ENCODE assay signal across 9 mouse cellular contexts in the genomic region with DNA sequence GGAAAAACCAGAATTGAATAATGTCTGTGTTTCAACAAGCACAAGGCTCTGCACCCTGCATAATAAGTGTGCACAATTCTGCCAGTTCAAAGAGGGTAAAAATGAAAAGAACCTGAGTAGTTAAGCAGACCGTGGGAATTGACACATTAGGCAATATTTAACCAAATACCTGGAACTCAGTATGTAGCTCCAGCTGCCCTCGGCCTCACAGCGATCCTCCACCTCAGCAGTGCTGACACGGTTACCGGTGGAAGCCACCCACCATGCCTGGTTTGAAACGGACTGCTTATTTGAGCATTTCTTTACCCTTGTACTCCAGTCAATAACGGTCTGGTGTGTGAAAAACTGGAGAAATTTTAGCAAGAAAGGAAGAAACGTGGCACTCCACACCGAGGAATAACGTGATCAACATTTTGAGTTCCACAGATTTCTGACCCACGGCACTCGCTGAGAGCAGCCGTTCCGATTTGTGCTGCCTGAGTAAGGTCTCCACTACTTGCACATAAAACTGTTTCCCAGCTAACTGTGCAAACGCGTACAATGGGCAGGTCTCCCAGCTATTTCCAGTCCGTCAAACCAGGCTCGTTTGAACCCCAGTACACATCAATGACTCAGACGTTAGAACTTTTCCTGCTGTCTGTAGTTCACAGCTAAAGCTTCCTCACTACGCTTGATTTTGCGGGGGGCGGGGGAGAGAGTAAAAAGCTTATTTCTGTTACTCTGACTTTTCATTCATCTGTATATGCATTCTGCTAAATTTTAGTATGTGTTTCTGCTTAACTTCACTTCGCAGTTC. TPM values are rescaled to one million over a fixed set of nuclear protein-coding genes. Genes with fewer than 3 reads are reported as not detected.
DNase-seq lines count a peak whose midpoint lies in the region; ATAC-seq lines count a peak whose summit lies in the region.
"Had no signal": no experiment of that assay in that cellular context is flagged by ENCODE, and none has a peak within 500 bp of the region (broad histone marks: within the 10 kb centered on the region; RNA-seq: fewer than 3 reads in every experiment).

No protein-coding gene starts in this region.

- 14% methylated on average over 23 of the region's 23 CpGs for WGBS in hindbrain, embryonic 11.5 days
- 10% methylated on average over 23 of the region's 23 CpGs for WGBS in limb, embryonic 13.5 days
- WGBS in neural tube, embryonic 15.5 days, result 9% methylated on average over 23 of the region's 23 CpGs

- H3K9me3 ChIP-seq in hindbrain, embryonic 11.5 days (ENCODE audit: control insufficient read depth, low read length), result no peaks in the 10 kb centered on the region
- no peaks in the 10 kb centered on the region for H3K9me3 ChIP-seq in limb, embryonic 13.5 days
- H3K9me3 ChIP-seq in neural tube, embryonic 15.5 days (replicated peaks), result no peaks in the 10 kb centered on the region

- no peak overlapping the region for H3K27ac ChIP-seq in hindbrain, embryonic 11.5 days (ENCODE audit: low read depth, low read length)
- no peak overlapping the region for H3K27ac ChIP-seq in limb, embryonic 13.5 days
- no peak overlapping the region for H3K27ac ChIP-seq in neural tube, embryonic 15.5 days (replicated peaks)

- no peaks in the 10 kb centered on the region for H3K36me3 ChIP-seq in hindbrain, embryonic 11.5 days (ENCODE audit: control insufficient read depth, insufficient read depth, low read length)
- peaks cover 14% of the 10 kb centered on the region for H3K36me3 ChIP-seq in limb, embryonic 13.5 days
- H3K36me3 ChIP-seq in neural tube, embryonic 15.5 days, result peaks cover 5% of the 10 kb centered on the region; the same call in 1 of the 2 replicates

- peak overlapping the region; percentile 62 for H3K9ac ChIP-seq in hindbrain, embryonic 11.5 days (ENCODE audit: low read depth, low read length)
- H3K9ac ChIP-seq in limb, embryonic 13.5 days, result peak overlapping the region; percentile 69
- H3K9ac ChIP-seq in neural tube, embryonic 15.5 days (replicated peaks), result peak overlapping the region; percentile 60

- peak overlapping the region; percentile 59 for H3K4me2 ChIP-seq in hindbrain, embryonic 11.5 days (replicated peaks; ENCODE audit: low read depth, low read length)
- H3K4me2 ChIP-seq in limb, embryonic 13.5 days (replicated peaks), result peak overlapping the region; percentile 76
- peak overlapping the region; percentile 96 for H3K4me2 ChIP-seq in neural tube, embryonic 15.5 days

- peak; percentile 22 for DNase-seq in cerebellum, adult 9-10 months
- no peak for DNase-seq in cerebellum, adult 9-11 months
- DNase-seq in 3T3-L1 (ENCODE audit: low read depth, low spot score), result peak; percentile 75
- peak; percentile 56 for DNase-seq in brain, adult 2 months (ENCODE audit: low read depth, low spot score)
- DNase-seq in hindbrain, embryonic 11.5 days (ENCODE audit: low spot score), result peak; percentile 36
- no peak for DNase-seq in cerebellum, adult 11 months

- no peaks in the 10 kb centered on the region for H3K27me3 ChIP-seq in hindbrain, embryonic 11.5 days (ENCODE audit: control insufficient read depth, insufficient read depth, low read length)
- no peaks in the 10 kb centered on the region for H3K27me3 ChIP-seq in limb, embryonic 13.5 days
- H3K27me3 ChIP-seq in neural tube, embryonic 15.5 days (replicated peaks), result 0 out of 2 replicates have a peak, but pooled peaks cover 2% of the 10 kb centered on the region
- H3K27me3 ChIP-seq: Patski had no signal

- no peaks in the 10 kb centered on the region for H3K4me1 ChIP-seq in hindbrain, embryonic 11.5 days (replicated peaks; ENCODE audit: control insufficient read depth, insufficient read depth, low read length)
- H3K4me1 ChIP-seq in limb, embryonic 13.5 days, result peaks cover 13% of the 10 kb centered on the region
- H3K4me1 ChIP-seq in neural tube, embryonic 15.5 days, result peaks cover 19% of the 10 kb centered on the region

- peak overlapping the region; percentile 73 for H3K4me3 ChIP-seq in hindbrain, embryonic 11.5 days (ENCODE audit: low read depth, low read length)
- peak overlapping the region; percentile 74 for H3K4me3 ChIP-seq in limb, embryonic 13.5 days
- peak overlapping the region; percentile 86 for H3K4me3 ChIP-seq in neural tube, embryonic 15.5 days (replicated peaks)

- no peak for ATAC-seq in hindbrain, embryonic 11.5 days (ENCODE audit: low FRiP score)
- ATAC-seq in limb, embryonic 13.5 days (ENCODE audit: low FRiP score, low read depth), result no peak
- no peak for ATAC-seq in neural tube, embryonic 15.5 days (ENCODE audit: low FRiP score)

RNA-seq across cellular contexts. Expression of a gene that starts 1.0 kb away (rescaled TPM):
- 149 and 150 TPM in 2 replicates for polyA plus RNA-seq in hindbrain, embryonic 11.5 days (2014; fragmentation: Nextera tagmentation; extraction: Ambion mirVana)
- polyA plus RNA-seq in limb, embryonic 13.5 days (2015; fragmentation: Nextera tagmentation; extraction: Ambion mirVana), result 124 and 130 TPM in 2 replicates
- 108 and 116 TPM in 2 replicates for polyA plus RNA-seq in neural tube, embryonic 15.5 days (2015; fragmentation: Nextera tagmentation; extraction: Ambion mirVana)

RNA-seq across cellular contexts. Expression of a gene that starts 13.6 kb away (rescaled TPM):
- polyA plus RNA-seq in hindbrain, embryonic 11.5 days (2014; fragmentation: Nextera tagmentation; extraction: Ambion mirVana), result 2.2 and 4.1 TPM in 2 replicates
- polyA plus RNA-seq in limb, embryonic 13.5 days (2015; fragmentation: Nextera tagmentation; extraction: Ambion mirVana), result 2.0 and 2.6 TPM in 2 replicates
- polyA plus RNA-seq in neural tube, embryonic 15.5 days (2015; fragmentation: Nextera tagmentation; extraction: Ambion mirVana), result 5.9 and 7.0 TPM in 2 replicates

RNA-seq across cellular contexts. Expression of a gene that starts 49.2 kb away (rescaled TPM):
- 15.8 and 18.3 TPM in 2 replicates for polyA plus RNA-seq in hindbrain, embryonic 11.5 days (2014; fragmentation: Nextera tagmentation; extraction: Ambion mirVana)
- polyA plus RNA-seq in limb, embryonic 13.5 days (2015; fragmentation: Nextera tagmentation; extraction: Ambion mirVana), result 9.4 and 9.5 TPM in 2 replicates
- 19.4 and 19.6 TPM in 2 replicates for polyA plus RNA-seq in neural tube, embryonic 15.5 days (2015; fragmentation: Nextera tagmentation; extraction: Ambion mirVana)

Comparison
In these comparisons a context has a peak if more than half of its experiments do, and no peak if none do; other contexts are left out.
1. DNase-seq: peak in cerebellum, adult 9-10 months (single experiment), 3T3-L1 (single experiment), brain, adult 2 months (single experiment) and hindbrain, embryonic 11.5 days (single experiment); none in cerebellum, adult 9-11 months (single experiment) and cerebellum, adult 11 months (single experiment).
2. Peak in every context shown above with its lines, with median percentiles within 50 percentile points of each other: H3K4me2 ChIP-seq, H3K4me3 ChIP-seq and H3K9ac ChIP-seq.